Mouse (Mus musculus) MEL (cell line): ENCODE measurements around the gene Atg2a. TPM values are rescaled to one million over a fixed set of nuclear protein-coding genes. Genes with fewer than 3 reads are reported as not detected.

Experiments
- DNase-seq: peaks from one replicate; pipeline ENCODE4 v3.0.0; 2011; ENCODE audit warnings: low read depth, low spot score
- H3K27ac ChIP-seq: 2 replicates; pipeline ENCODE4 v1.5.1; 2012; ENCODE audit warnings: low read depth, mild to moderate bottlenecking, control low read depth, low read length, moderate library complexity; ENCODE audit not compliant: control insufficient read depth
- H3K27me3 ChIP-seq, 2 experiments: fragments of 150-350 bp in 1 of 2; sonication (generic) in 1 of 2; 2 replicates each; pipeline ENCODE4 v1.6.1; 2012; ENCODE audit warnings: low read length in 2 of 2, mild to moderate bottlenecking in 2 of 2, improper control_type of control experiment in 1 of 2, moderate library complexity in 1 of 2; ENCODE audit not compliant: insufficient read depth in 2 of 2, control insufficient read depth in 1 of 2
- H3K36me3 ChIP-seq, 2 experiments: 2 replicates each; pipeline ENCODE4 v1.6.1; 2012 to 2014; ENCODE audit warnings: low read length in 2 of 2, improper control_type of control experiment in 1 of 2, inconsistent platforms in 1 of 2, mild to moderate bottlenecking in 1 of 2; ENCODE audit not compliant: insufficient read depth in 2 of 2, control insufficient read depth in 1 of 2
- H3K4me1 ChIP-seq, 2 experiments: fragments of 150-350 bp in 1 of 2; sonication (generic) in 1 of 2; 2 replicates each; pipeline ENCODE4 v1.6.1; 2012; ENCODE audit warnings: low read length in 2 of 2, improper control_type of control experiment in 1 of 2, mild to moderate bottlenecking in 1 of 2; ENCODE audit not compliant: insufficient read depth in 2 of 2, control insufficient read depth in 1 of 2
- H3K4me3 ChIP-seq, 2 experiments: fragments of 150-350 bp in 1 of 2; sonication (generic) in 1 of 2; 2 replicates each; pipeline ENCODE4 v1.5.1; 2012; ENCODE audit warnings: low read depth in 2 of 2, low read length in 2 of 2, mild to moderate bottlenecking in 2 of 2, moderate library complexity in 2 of 2, control low read depth in 1 of 2, improper control_type of control experiment in 1 of 2; ENCODE audit not compliant: control insufficient read depth in 1 of 2, insufficient read depth in 1 of 2
- H3K79me2 ChIP-seq: 2 replicates; pipeline ENCODE4 v1.6.1; 2012; ENCODE audit warnings: mild to moderate bottlenecking, low read length, moderate library complexity; ENCODE audit not compliant: control insufficient read depth, poor library complexity, insufficient read depth
- H3K9ac ChIP-seq: 2 replicates; pipeline ENCODE4 v1.6.1; 2012; ENCODE audit warnings: low read depth, mild to moderate bottlenecking, control low read depth, low read length, moderate library complexity; ENCODE audit not compliant: control insufficient read depth, poor library complexity, severe bottlenecking
- H3K9me3 ChIP-seq: fragments of 150-350 bp; sonication (generic); replicated peaks from 2 replicates; pipeline ENCODE4 v1.6.1; 2012; ENCODE audit warnings: mild to moderate bottlenecking, low read length, improper control_type of control experiment, moderate library complexity; ENCODE audit not compliant: insufficient read depth
- ELF1 ChIP-seq: IDR thresholded peaks from 2 replicates; pipeline ENCODE4 v1.6.1; 2014; ENCODE audit warnings: low read depth, mild to moderate bottlenecking, inconsistent platforms, low read length, improper control_type of control experiment, moderate library complexity
- EP300 ChIP-seq, 2 experiments: IDR thresholded peaks; 2 replicates each; pipeline ENCODE4 v1.6.1; 2011; ENCODE audit warnings: improper control_type of control experiment in 2 of 2, low read length in 2 of 2, low read depth in 1 of 2, mild to moderate bottlenecking in 1 of 2
- ETS1 ChIP-seq: IDR thresholded peaks from 2 replicates; pipeline ENCODE4 v1.6.1; 2012; ENCODE audit warnings: low read depth, mild to moderate bottlenecking, inconsistent platforms, low read length, improper control_type of control experiment, moderate library complexity
- GABPA ChIP-seq: IDR thresholded peaks from 2 replicates; pipeline ENCODE4 v1.6.1; 2012; ENCODE audit warnings: low read depth, mild to moderate bottlenecking, inconsistent platforms, low read length, improper control_type of control experiment, moderate library complexity
- HCFC1 ChIP-seq: IDR thresholded peaks from 2 replicates; pipeline ENCODE4 v1.6.1; 2012; ENCODE audit warnings: low read depth, mild to moderate bottlenecking, inconsistent platforms, low read length, improper control_type of control experiment, moderate library complexity
- KAT2A ChIP-seq: conservative IDR thresholded peaks from 2 replicates; pipeline ENCODE4 v1.6.1; 2012; ENCODE audit warnings: low read depth, low read length, improper control_type of control experiment, inconsistent platforms
- MAX ChIP-seq: IDR thresholded peaks from 2 replicates; pipeline ENCODE4 v1.6.1; 2011; ENCODE audit warnings: low read length, improper control_type of control experiment
- MAZ ChIP-seq: IDR thresholded peaks from 2 replicates; pipeline ENCODE4 v1.6.1; 2012; ENCODE audit warnings: low read depth, mild to moderate bottlenecking, inconsistent platforms, low read length, improper control_type of control experiment
- MEF2A ChIP-seq: IDR thresholded peaks from 2 replicates; pipeline ENCODE4 v1.6.1; 2014; ENCODE audit warnings: low read depth, mild to moderate bottlenecking, inconsistent platforms, low read length, improper control_type of control experiment; ENCODE audit not compliant: poor library complexity, insufficient replicate concordance, severe bottlenecking; ENCODE audit errors: extremely low read depth
- MXI1 ChIP-seq: IDR thresholded peaks from 2 replicates; pipeline ENCODE4 v1.6.1; 2011; ENCODE audit warnings: mild to moderate bottlenecking, low read depth, low read length, improper control_type of control experiment
- MYC ChIP-seq: IDR thresholded peaks from 2 replicates; pipeline ENCODE4 v1.6.1; 2011; ENCODE audit warnings: low read depth, mild to moderate bottlenecking, low read length, improper control_type of control experiment, moderate library complexity
- POLR2AphosphoS2 ChIP-seq: IDR thresholded peaks from 2 replicates; pipeline ENCODE4 v1.6.1; 2011; ENCODE audit warnings: low read length, improper control_type of control experiment
- POLR2AphosphoS5 ChIP-seq: IDR thresholded peaks from 2 replicates; pipeline ENCODE4 v1.6.1; 2012; ENCODE audit warnings: low read depth, borderline replicate concordance, mild to moderate bottlenecking, inconsistent platforms, low read length, moderate library complexity, mixed read lengths
- RCOR1 ChIP-seq: IDR thresholded peaks from 2 replicates; pipeline ENCODE4 v1.6.1; 2012; ENCODE audit warnings: low read depth, mild to moderate bottlenecking, inconsistent platforms, low read length, improper control_type of control experiment
- SIN3A ChIP-seq: IDR thresholded peaks from 2 replicates; pipeline ENCODE4 v1.6.1; 2012; ENCODE audit warnings: low read length, improper control_type of control experiment, inconsistent platforms
- TAL1 ChIP-seq: IDR thresholded peaks from 2 replicates; pipeline ENCODE4 v1.6.1; 2012; ENCODE audit warnings: mild to moderate bottlenecking, inconsistent platforms, low read length, moderate library complexity, mixed read lengths
- TBP ChIP-seq: IDR thresholded peaks from 2 replicates; pipeline ENCODE4 v1.8.0; 2011; ENCODE audit warnings: low read depth, low read length, improper control_type of control experiment
- TCF12 ChIP-seq: IDR thresholded peaks from 2 replicates; pipeline ENCODE4 v1.6.1; 2014; ENCODE audit warnings: low read depth, mild to moderate bottlenecking, inconsistent platforms, low read length, improper control_type of control experiment, moderate library complexity
- USF1 ChIP-seq: IDR thresholded peaks from 2 replicates; pipeline ENCODE4 v1.6.1; 2014; ENCODE audit warnings: low read depth, mild to moderate bottlenecking, inconsistent platforms, low read length, improper control_type of control experiment, moderate library complexity
- USF2 ChIP-seq, 2 experiments: IDR thresholded peaks; 2 replicates each; pipeline ENCODE4 v1.6.1; 2011 to 2012; ENCODE audit warnings: improper control_type of control experiment in 2 of 2, low read length in 2 of 2, borderline replicate concordance in 1 of 2, inconsistent platforms in 1 of 2, low read depth in 1 of 2, mild to moderate bottlenecking in 1 of 2; ENCODE audit not compliant: insufficient read depth in 1 of 2
- ZC3H11A ChIP-seq: IDR thresholded peaks from 2 replicates; pipeline ENCODE4 v1.6.1; 2012; ENCODE audit warnings: low read depth, mild to moderate bottlenecking, inconsistent platforms, low read length, improper control_type of control experiment
- ZKSCAN1 ChIP-seq: IDR thresholded peaks from 2 replicates; pipeline ENCODE4 v1.6.1; 2012; ENCODE audit warnings: low read depth, mild to moderate bottlenecking, inconsistent platforms, low read length, improper control_type of control experiment, moderate library complexity
- ZMIZ1 ChIP-seq: IDR thresholded peaks from 2 replicates; pipeline ENCODE4 v1.6.1; 2012; ENCODE audit warnings: low read depth, mild to moderate bottlenecking, inconsistent platforms, low read length, improper control_type of control experiment, moderate library complexity
- ZNF384 ChIP-seq: IDR thresholded peaks from 2 replicates; pipeline ENCODE4 v1.6.1; 2012; ENCODE audit warnings: low read depth, mild to moderate bottlenecking, inconsistent platforms, low read length, improper control_type of control experiment
- polyA plus RNA-seq, 2 experiments: library from polyadenylated mRNA; stranded (reverse) in 1 of 2; unstranded in 1 of 2; fragments of >175 nt in 1 of 2; fragments of >200 nt in 1 of 2; gene quantifications; 2 replicates each; pipeline versions ENCODE4 v1.2.1 to v1.2.4; 2012; ENCODE audit warnings: low replicate concordance in 2 of 2, low read depth in 1 of 2; ENCODE audit not compliant: insufficient read length in 2 of 2, insufficient read depth in 1 of 2, missing spikeins in 1 of 2
- total RNA-seq: library from RNA; depleted of rRNA; stranded (reverse); fragments of 300-350 nt; gene quantifications from 2 replicates; pipeline ENCODE4 v1.2.3, GENCODE M21; 2012

Atg2a gene
- total and polyA plus RNA-seq, 3 experiments, result 7.9 to 21.7 TPM; not detected in 1

- Histone ChIP-seq H3K9me3 (no peaks in the 10 kb centered on the region), H3K4me3 (no peak overlapping the region), H3K4me1 (peaks cover 2 to 27% of the 10 kb centered on the region in 2 experiments; a peak in 2 of 4 replicates), H3K27me3 (no peaks in the 10 kb centered on the region), H3K27ac (no peak overlapping the region), H3K9ac (no peak overlapping the region), H3K79me2 (peaks cover 5% of the 10 kb centered on the region; the same call in 1 of the 2 replicates), H3K36me3 (peaks cover 0 to 22% of the 10 kb centered on the region in 2 experiments; a peak in 2 of 4 replicates)
- TF ChIP-seq MEF2A (no peak), USF2 (IDR thresholded peaks at IDR 0.05; ENCODE audit: borderline replicate concordance in 1 of 2, insufficient read depth in 1 of 2, low read depth in 1 of 2, low read length in 2 of 2) (no peak), GABPA (no peak), MAX (no peak), MAZ (no peak), TBP (no peak), RCOR1 (no peak), MXI1 (no peak), ZNF384 (no peak), ZKSCAN1 (no peak), ELF1 (no peak), USF1 (no peak), POLR2AphosphoS2 (no peak), ZMIZ1 (no peak), HCFC1 (no peak), SIN3A (no peak), MYC (no peak), KAT2A (no peak)
- DNase-seq, result no peak
These were observed 7.8 kb upstream of the Atg2a start for GRCm38 (mm10) chr19:6233647-6234046.

GRCm38 (mm10) chr19:6234337-6235083, 7.0 kb upstream of the Atg2a start:
- peak overlapping the region in 1 of 2 experiments; percentile 80; a peak in 2 of 4 replicates for H3K4me3 ChIP-seq
- peak; percentile 37 for DNase-seq
- TF ChIP-seq TCF12 (0 out of 2 replicates have a peak, but pooled peaks have one; percentile 11), MYC (no peak), ETS1 (peak; percentile 29; the same call in 1 of the 2 replicates), POLR2AphosphoS5 (no peak), TAL1 (peak; percentile 53), EP300 (IDR thresholded peaks at IDR 0.05; ENCODE audit: low read depth in 1 of 2, low read length in 2 of 2) (peak in 1 of 2 experiments; percentile 33; a peak in 1 of 4 replicates), ZC3H11A (no peak)
- peak overlapping the region; percentile 73 for H3K9ac ChIP-seq
- peaks cover 0 to 27% of the 10 kb centered on the region in 2 experiments; a peak in 2 of 4 replicates for H3K36me3 ChIP-seq
- no peaks in the 10 kb centered on the region for H3K9me3 ChIP-seq
- no peak overlapping the region for H3K27ac ChIP-seq
- H3K79me2 ChIP-seq, result peaks cover 5% of the 10 kb centered on the region; the same call in 1 of the 2 replicates
- no peaks in the 10 kb centered on the region for H3K27me3 ChIP-seq
- peaks cover 2 to 32% of the 10 kb centered on the region in 2 experiments; a peak in 3 of 4 replicates for H3K4me1 ChIP-seq
